Mouse (Mus musculus): ENCODE data around the gene 4930522H14Rik. TPM values are rescaled to one million over a fixed set of nuclear protein-coding genes. Genes with fewer than 3 reads are reported as not detected.

The 4930522H14Rik gene
- not detected in 2 replicates for polyA plus RNA-seq (2014; fragmentation: Nextera tagmentation; extraction: Ambion mirVana)

DNA sequence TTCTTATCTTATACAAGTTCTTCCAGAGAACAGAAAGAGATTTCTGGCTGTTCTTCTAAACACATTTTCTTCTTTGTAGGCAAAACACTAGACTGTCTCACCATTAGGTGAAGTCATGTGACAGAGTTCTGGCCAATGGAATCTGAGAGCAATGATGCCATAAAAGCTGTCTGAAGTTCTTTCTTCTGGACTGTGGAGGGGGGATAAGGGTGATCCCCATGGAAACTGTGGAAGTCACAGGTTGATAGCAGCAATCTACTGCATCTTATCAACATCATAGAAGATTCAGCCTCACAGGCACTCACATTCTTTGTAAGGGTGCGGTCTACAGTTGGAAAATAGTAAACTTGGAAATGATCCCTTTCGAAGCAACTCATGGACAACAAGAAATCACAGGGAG, at the start of gene 4930522H14Rik:
Gene 4930522H14Rik (minus strand): TSS at position 187 of the 400 bp plus-strand sequence.
- 90% methylated on average over 2 of the region's 2 CpGs for WGBS
- Histone ChIP-seq H3K27ac (ENCODE audit: low read depth, low read length) (no peak within 1 kb of the TSS), H3K4me3 (ENCODE audit: low read depth, low read length) (no peak within 1 kb of the TSS)

DNA sequence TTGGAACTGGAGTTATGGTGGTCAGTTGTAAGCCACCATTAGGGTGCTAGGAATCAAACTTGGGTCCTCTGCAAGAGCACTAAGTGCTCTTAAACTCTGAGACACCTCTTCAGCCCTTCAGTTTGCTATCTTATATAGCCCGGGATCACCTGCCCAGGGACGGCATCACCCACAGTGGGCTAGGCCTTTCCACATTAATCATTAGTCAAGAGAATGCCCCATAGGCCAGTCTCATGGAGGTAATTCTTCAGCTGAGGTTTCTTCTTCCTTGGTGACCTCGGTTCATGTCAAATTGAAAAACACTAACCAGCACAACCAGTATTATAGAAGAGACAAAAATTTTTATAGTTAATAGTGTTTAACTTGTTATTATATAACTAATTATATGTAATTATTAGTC, 47.3 kb upstream of the 4930522H14Rik start:
- no peak overlapping the region for H3K4me3 ChIP-seq (ENCODE audit: low read depth, low read length)
- no peaks in the 10 kb centered on the region for H3K27me3 ChIP-seq (ENCODE audit: control insufficient read depth, insufficient read depth, low read length)
- ATAC-seq (ENCODE audit: low FRiP score) (no peak), DNase-seq (ENCODE audit: low spot score) (no peak)
- no peaks in the 10 kb centered on the region for H3K4me1 ChIP-seq (replicated peaks; ENCODE audit: control insufficient read depth, insufficient read depth, low read length)
- H3K9me3 ChIP-seq (ENCODE audit: control insufficient read depth, low read length) = no peaks in the 10 kb centered on the region
- no peak overlapping the region for H3K27ac ChIP-seq (ENCODE audit: low read depth, low read length)
- H3K4me2 ChIP-seq (replicated peaks; ENCODE audit: low read depth, low read length) = no peak overlapping the region
- 85% methylated on average over 3 of the region's 3 CpGs for WGBS
- no peaks in the 10 kb centered on the region for H3K36me3 ChIP-seq (ENCODE audit: control insufficient read depth, insufficient read depth, low read length)
- no peak overlapping the region for H3K9ac ChIP-seq (ENCODE audit: low read depth, low read length)

More for the DNA sequence above, at the start of gene 4930522H14Rik:
- Histone ChIP-seq H3K4me2 (replicated peaks; ENCODE audit: low read depth, low read length) (no peak within 1 kb of the TSS), H3K9ac (ENCODE audit: low read depth, low read length) (no peak within 1 kb of the TSS), H3K4me1 (replicated peaks; ENCODE audit: control insufficient read depth, insufficient read depth, low read length) (no peaks in the 10 kb centered on the region), H3K27me3 (ENCODE audit: control insufficient read depth, insufficient read depth, low read length) (no peaks in the 10 kb centered on the region), H3K36me3 (ENCODE audit: control insufficient read depth, insufficient read depth, low read length) (no peaks in the 10 kb centered on the region), H3K9me3 (ENCODE audit: control insufficient read depth, low read length) (no peaks in the 10 kb centered on the region)
- DNase-seq (ENCODE audit: low spot score) = no peak
- ATAC-seq (ENCODE audit: low FRiP score) = no peak

DNA sequence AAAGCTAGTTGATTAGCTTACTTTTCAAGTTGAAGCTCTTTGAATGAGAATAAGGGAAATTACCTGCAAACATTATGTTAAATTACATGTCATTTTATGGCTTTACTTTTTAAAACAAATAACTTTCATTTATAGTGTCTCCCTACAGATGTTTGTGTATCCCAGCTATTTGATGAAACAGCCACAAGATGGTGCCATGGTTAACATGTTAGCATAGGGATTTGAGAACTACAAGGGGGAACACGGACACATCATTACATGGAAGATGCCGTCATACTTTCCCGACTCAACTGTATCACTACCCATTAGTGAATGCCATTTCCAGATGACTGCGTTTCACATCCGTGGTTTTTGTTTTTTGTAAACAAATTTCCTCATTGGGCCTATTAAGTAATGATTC, 45.8 kb upstream of the 4930522H14Rik start:
- ATAC-seq (ENCODE audit: low FRiP score) (no peak), DNase-seq (ENCODE audit: low spot score) (no peak)
- Histone ChIP-seq H3K9ac (ENCODE audit: low read depth, low read length) (no peak overlapping the region), H3K4me3 (ENCODE audit: low read depth, low read length) (no peak overlapping the region), H3K27ac (ENCODE audit: low read depth, low read length) (no peak overlapping the region), H3K9me3 (ENCODE audit: control insufficient read depth, low read length) (no peaks in the 10 kb centered on the region), H3K27me3 (ENCODE audit: control insufficient read depth, insufficient read depth, low read length) (no peaks in the 10 kb centered on the region), H3K4me1 (replicated peaks; ENCODE audit: control insufficient read depth, insufficient read depth, low read length) (no peaks in the 10 kb centered on the region), H3K4me2 (replicated peaks; ENCODE audit: low read depth, low read length) (no peak overlapping the region), H3K36me3 (ENCODE audit: control insufficient read depth, insufficient read depth, low read length) (no peaks in the 10 kb centered on the region)
- whole genome bisulfite sequencing = 81% methylated on average over 5 of the region's 5 CpGs

DNA sequence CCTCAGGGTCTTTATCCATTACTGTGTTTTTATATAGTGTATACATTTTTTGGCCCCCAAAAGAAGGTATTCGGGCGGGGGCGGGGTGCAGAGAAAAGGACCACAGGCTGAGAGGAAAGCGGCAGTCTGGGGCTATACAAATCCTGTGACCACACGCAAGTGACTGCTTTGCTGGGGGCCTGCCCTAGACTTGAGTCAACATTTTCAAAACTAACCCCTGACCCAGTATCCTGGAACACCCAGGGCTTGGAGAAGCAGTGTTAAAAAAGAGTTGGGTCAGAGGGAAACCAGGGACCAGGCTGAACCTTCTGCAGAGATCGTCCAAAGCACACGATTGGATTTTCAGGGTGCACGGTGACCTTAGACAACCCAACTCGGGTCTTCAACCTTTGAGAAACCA, 43.7 kb upstream of the 4930522H14Rik start:
- Histone ChIP-seq H3K9me3 (ENCODE audit: control insufficient read depth, low read length) (no peaks in the 10 kb centered on the region), H3K4me2 (replicated peaks; ENCODE audit: low read depth, low read length) (no peak overlapping the region), H3K27me3 (ENCODE audit: control insufficient read depth, insufficient read depth, low read length) (no peaks in the 10 kb centered on the region), H3K4me3 (ENCODE audit: low read depth, low read length) (no peak overlapping the region), H3K27ac (ENCODE audit: low read depth, low read length) (no peak overlapping the region), H3K36me3 (ENCODE audit: control insufficient read depth, insufficient read depth, low read length) (no peaks in the 10 kb centered on the region), H3K4me1 (replicated peaks; ENCODE audit: control insufficient read depth, insufficient read depth, low read length) (no peaks in the 10 kb centered on the region), H3K9ac (ENCODE audit: low read depth, low read length) (no peak overlapping the region)
- DNase-seq (ENCODE audit: low spot score) (no peak), ATAC-seq (ENCODE audit: low FRiP score) (no peak)
- WGBS = 76% methylated on average over 9 of the region's 9 CpGs

DNA sequence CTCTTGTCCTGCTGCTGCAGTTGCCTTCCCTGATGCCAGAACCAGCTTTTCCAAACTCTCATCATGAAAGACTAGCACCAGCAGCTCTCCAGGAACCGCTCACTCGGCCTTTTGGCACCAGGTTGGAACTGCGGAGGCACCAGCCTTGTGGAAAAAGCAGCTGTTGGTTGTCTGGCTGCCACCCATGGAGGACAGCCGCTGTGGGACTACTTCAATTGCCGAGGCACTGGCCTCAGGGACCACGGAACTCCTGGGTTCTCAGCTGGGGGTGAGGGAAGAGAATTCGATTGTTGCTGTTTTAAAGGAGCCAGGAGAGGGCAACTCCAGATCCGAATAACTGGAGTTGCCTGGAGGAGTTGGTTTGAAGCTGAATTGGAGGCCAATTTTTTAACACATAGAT, 43.2 kb upstream of the 4930522H14Rik start:
- 32% methylated on average over 8 of the region's 8 CpGs for WGBS
- no peak overlapping the region for H3K27ac ChIP-seq (ENCODE audit: low read depth, low read length)
- no peaks in the 10 kb centered on the region for H3K27me3 ChIP-seq (ENCODE audit: control insufficient read depth, insufficient read depth, low read length)
- no peaks in the 10 kb centered on the region for H3K9me3 ChIP-seq (ENCODE audit: control insufficient read depth, low read length)
- H3K36me3 ChIP-seq (ENCODE audit: control insufficient read depth, insufficient read depth, low read length) = no peaks in the 10 kb centered on the region
- H3K4me3 ChIP-seq (ENCODE audit: low read depth, low read length) = no peak overlapping the region
- H3K9ac ChIP-seq (ENCODE audit: low read depth, low read length) = no peak overlapping the region
- no peak for DNase-seq (ENCODE audit: low spot score)
- no peaks in the 10 kb centered on the region for H3K4me1 ChIP-seq (replicated peaks; ENCODE audit: control insufficient read depth, insufficient read depth, low read length)
- no peak for ATAC-seq (ENCODE audit: low FRiP score)
- H3K4me2 ChIP-seq (replicated peaks; ENCODE audit: low read depth, low read length) = no peak overlapping the region

DNA sequence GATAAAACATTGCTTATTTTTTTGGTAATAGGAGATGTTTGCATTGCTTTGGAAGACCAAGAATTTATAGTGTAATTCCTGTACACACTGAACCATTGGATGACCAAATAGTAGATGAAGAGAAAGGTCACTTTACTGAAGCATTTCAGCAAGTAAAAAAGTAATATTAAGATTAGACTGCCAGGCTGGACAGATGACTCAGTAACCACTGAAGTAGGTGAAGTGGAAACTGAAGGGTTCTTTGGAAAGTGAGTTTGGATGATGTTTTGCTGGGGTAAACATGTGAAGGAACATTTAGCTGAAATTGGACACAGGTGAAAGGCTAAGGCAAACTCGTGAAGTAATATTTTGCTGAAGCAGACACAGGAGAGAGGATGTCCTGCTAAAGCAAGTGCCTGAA, 41.5 kb upstream of the 4930522H14Rik start:
- 78% methylated on average over 1 of the region's 1 CpGs for WGBS
- Histone ChIP-seq H3K9me3 (ENCODE audit: control insufficient read depth, low read length) (no peaks in the 10 kb centered on the region), H3K27ac (ENCODE audit: low read depth, low read length) (no peak overlapping the region), H3K4me2 (replicated peaks; ENCODE audit: low read depth, low read length) (no peak overlapping the region), H3K27me3 (ENCODE audit: control insufficient read depth, insufficient read depth, low read length) (no peaks in the 10 kb centered on the region), H3K9ac (ENCODE audit: low read depth, low read length) (no peak overlapping the region), H3K36me3 (ENCODE audit: control insufficient read depth, insufficient read depth, low read length) (no peaks in the 10 kb centered on the region), H3K4me1 (replicated peaks; ENCODE audit: control insufficient read depth, insufficient read depth, low read length) (no peaks in the 10 kb centered on the region), H3K4me3 (ENCODE audit: low read depth, low read length) (no peak overlapping the region)
- DNase-seq (ENCODE audit: low spot score) = no peak
- ATAC-seq (ENCODE audit: low FRiP score) = no peak

DNA sequence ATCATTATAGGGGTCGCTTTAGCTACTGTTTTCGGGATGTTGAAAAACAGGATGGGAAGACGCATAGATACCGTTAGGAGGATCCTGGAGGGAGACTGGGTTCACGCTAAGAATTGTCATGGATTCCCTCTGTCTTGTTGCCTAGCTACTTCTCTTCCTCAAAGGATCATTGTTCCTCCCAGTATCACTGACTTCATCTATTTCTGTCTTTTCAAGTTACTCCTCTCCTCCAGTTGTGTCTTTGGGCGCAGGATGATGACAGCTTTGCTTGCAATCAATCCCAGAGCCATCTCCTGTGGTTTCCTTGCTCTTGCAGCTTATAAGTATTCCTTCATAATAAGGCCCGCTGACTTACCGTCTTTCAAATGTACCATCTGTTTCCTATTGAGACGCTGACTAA, 38.3 kb upstream of the 4930522H14Rik start:
- H3K4me2 ChIP-seq (replicated peaks; ENCODE audit: low read depth, low read length) = peak overlapping the region; percentile 23; the same call in 1 of the 2 replicates
- WGBS = 56% methylated on average over 9 of the region's 9 CpGs
- peak; percentile 27 for DNase-seq (ENCODE audit: low spot score)
- no peak overlapping the region for H3K9ac ChIP-seq (ENCODE audit: low read depth, low read length)
- H3K9me3 ChIP-seq (ENCODE audit: control insufficient read depth, low read length) = no peaks in the 10 kb centered on the region
- H3K4me3 ChIP-seq (ENCODE audit: low read depth, low read length) = 0 out of 2 replicates have a peak overlapping the region, but pooled peaks have one; percentile 1
- ATAC-seq (ENCODE audit: low FRiP score) = peak; percentile 61
- no peaks in the 10 kb centered on the region for H3K36me3 ChIP-seq (ENCODE audit: control insufficient read depth, insufficient read depth, low read length)
- 0 out of 2 replicates have a peak overlapping the region, but pooled peaks have one; percentile 11 for H3K27ac ChIP-seq (ENCODE audit: low read depth, low read length)
- no peaks in the 10 kb centered on the region for H3K4me1 ChIP-seq (replicated peaks; ENCODE audit: control insufficient read depth, insufficient read depth, low read length)
- H3K27me3 ChIP-seq (ENCODE audit: control insufficient read depth, insufficient read depth, low read length) = no peaks in the 10 kb centered on the region

DNA sequence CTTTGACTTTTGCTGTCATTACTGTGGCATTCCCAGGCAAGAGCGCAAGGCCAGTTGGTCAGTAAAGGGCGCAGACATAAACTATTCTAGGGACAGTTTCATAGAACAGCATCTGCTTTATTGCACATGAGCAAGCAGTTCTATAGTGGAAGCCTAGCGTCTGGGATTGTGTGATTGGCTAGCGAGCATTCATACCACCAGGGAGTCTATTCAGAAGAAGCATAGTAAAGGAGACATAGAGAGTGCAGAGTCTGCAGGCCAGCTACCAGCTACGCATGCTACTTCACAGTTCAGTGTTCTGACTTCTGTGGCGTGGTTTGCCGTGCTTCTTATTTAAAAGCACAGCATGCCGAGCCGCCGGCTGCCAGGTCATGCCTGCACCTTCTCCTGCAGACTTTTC, 37.9 kb upstream of the 4930522H14Rik start:
- Histone ChIP-seq H3K4me3 (ENCODE audit: low read depth, low read length) (0 out of 2 replicates have a peak overlapping the region, but pooled peaks have one; percentile 1), H3K9ac (ENCODE audit: low read depth, low read length) (no peak overlapping the region), H3K9me3 (ENCODE audit: control insufficient read depth, low read length) (no peaks in the 10 kb centered on the region), H3K36me3 (ENCODE audit: control insufficient read depth, insufficient read depth, low read length) (no peaks in the 10 kb centered on the region), H3K27me3 (ENCODE audit: control insufficient read depth, insufficient read depth, low read length) (no peaks in the 10 kb centered on the region), H3K4me1 (replicated peaks; ENCODE audit: control insufficient read depth, insufficient read depth, low read length) (no peaks in the 10 kb centered on the region), H3K27ac (ENCODE audit: low read depth, low read length) (0 out of 2 replicates have a peak overlapping the region, but pooled peaks have one; percentile 11), H3K4me2 (replicated peaks; ENCODE audit: low read depth, low read length) (peak overlapping the region; percentile 23; the same call in 1 of the 2 replicates)
- WGBS = 59% methylated on average over 10 of the region's 10 CpGs
- DNase-seq (ENCODE audit: low spot score) (no peak), ATAC-seq (ENCODE audit: low FRiP score) (peak; percentile 80)

DNA sequence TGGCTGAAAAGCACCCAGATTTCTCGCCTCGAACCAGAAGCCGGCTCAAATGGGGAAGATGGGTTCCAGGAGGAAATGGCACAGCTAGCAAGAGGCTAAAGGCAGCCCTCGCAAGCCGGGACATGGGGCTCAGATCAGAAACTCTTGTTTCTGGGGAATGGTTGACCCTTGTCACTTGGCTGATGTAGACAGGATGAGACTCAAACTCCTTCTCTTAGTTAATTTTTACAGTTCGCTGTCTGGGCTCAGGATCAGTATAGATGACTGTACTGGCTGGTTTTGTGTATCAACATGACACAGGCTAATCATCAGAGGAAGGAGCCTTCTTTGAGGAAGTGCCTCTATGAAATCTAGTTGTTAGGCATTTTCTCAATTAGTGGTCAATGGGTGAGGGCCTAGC, 33.6 kb upstream of the 4930522H14Rik start:
- H3K36me3 ChIP-seq (ENCODE audit: control insufficient read depth, insufficient read depth, low read length) = no peaks in the 10 kb centered on the region
- H3K9ac ChIP-seq (ENCODE audit: low read depth, low read length) = no peak overlapping the region
- no peaks in the 10 kb centered on the region for H3K27me3 ChIP-seq (ENCODE audit: control insufficient read depth, insufficient read depth, low read length)
- no peak overlapping the region for H3K4me2 ChIP-seq (replicated peaks; ENCODE audit: low read depth, low read length)
- H3K4me3 ChIP-seq (ENCODE audit: low read depth, low read length) = no peak overlapping the region
- H3K9me3 ChIP-seq (ENCODE audit: control insufficient read depth, low read length) = no peaks in the 10 kb centered on the region
- H3K27ac ChIP-seq (ENCODE audit: low read depth, low read length) = no peak overlapping the region
- no peak for ATAC-seq (ENCODE audit: low FRiP score)
- no peak for DNase-seq (ENCODE audit: low spot score)
- H3K4me1 ChIP-seq (replicated peaks; ENCODE audit: control insufficient read depth, insufficient read depth, low read length) = no peaks in the 10 kb centered on the region
- 93% methylated on average over 6 of the region's 6 CpGs for WGBS
